Mouse (Mus musculus) midbrain, embryonic 11.5 days (tissue): ENCODE data around the gene Pdik1l. TPM values are rescaled to one million over a fixed set of nuclear protein-coding genes. Genes with fewer than 3 reads are reported as not detected.

Experiments used
- ATAC-seq: fragments of 200-750 bp; cut with Nextera tagmentation; 2 replicates; pipeline ENCODE4 v1.8.0; 2017; ENCODE audit warnings: moderate TSS enrichment, moderate library complexity; ENCODE audit not compliant: low FRiP score
- DNase-seq: peaks from one replicate; pipeline ENCODE4 v3.0.0; 2015; ENCODE audit warnings: low spot score; ENCODE audit errors: missing footprints
- H3K27ac ChIP-seq: fragments of 300-500 bp; sonication (generic); 2 replicates; pipeline ENCODE4 v1.5.1; 2014; ENCODE audit warnings: low read depth, low read length
- H3K27me3 ChIP-seq: fragments of 300-500 bp; sonication (generic); 2 replicates; pipeline ENCODE4 v1.6.1; 2014; ENCODE audit warnings: mild to moderate bottlenecking, low read length, moderate library complexity, mixed read lengths; ENCODE audit not compliant: control insufficient read depth, insufficient read depth
- H3K36me3 ChIP-seq: fragments of 300-500 bp; sonication (generic); 2 replicates; pipeline ENCODE4 v1.6.1; 2014; ENCODE audit warnings: mild to moderate bottlenecking, low read length, moderate library complexity, mixed read lengths; ENCODE audit not compliant: control insufficient read depth, insufficient read depth
- H3K4me1 ChIP-seq: fragments of 300-500 bp; sonication (generic); 2 replicates; pipeline ENCODE4 v1.6.1; 2014; ENCODE audit warnings: low read length; ENCODE audit not compliant: control insufficient read depth, insufficient read depth
- H3K4me2 ChIP-seq: fragments of 300-500 bp; sonication (generic); 2 replicates; pipeline ENCODE4 v1.6.1; 2014; ENCODE audit warnings: mild to moderate bottlenecking, moderate library complexity
- H3K4me3 ChIP-seq: fragments of 300-500 bp; sonication (generic); 2 replicates; pipeline ENCODE4 v1.5.1; 2014; ENCODE audit warnings: low read depth, low read length
- H3K9ac ChIP-seq: fragments of 300-500 bp; sonication (generic); 2 replicates; pipeline ENCODE4 v1.6.1; 2014; ENCODE audit warnings: low read length
- H3K9me3 ChIP-seq: fragments of 300-500 bp; sonication (generic); 2 replicates; pipeline ENCODE4 v1.6.1; 2016; ENCODE audit warnings: low read length; ENCODE audit not compliant: control insufficient read depth
- WGBS: fragments of 180-500 bp; shearing (Covaris S2); extraction: QIAGEN DNeasy Blood & Tissue Kit; methylation state at CpG from one replicate; pipeline ENCODE4 v1.1.7; 2014; 5-methylcytosine and 5-hydroxymethylcytosine counted together
- polyA plus RNA-seq: library from polyadenylated mRNA; unstranded; fragments of >200 nt; fragmentation: Nextera tagmentation; extraction: Ambion mirVana; gene quantifications from 2 replicates; pipeline ENCODE4 v1.2.1, GENCODE M21; 2014

Pdik1l gene
- polyA plus RNA-seq, 1 experiment from 2014 or later, result 24.5 TPM

DNA sequence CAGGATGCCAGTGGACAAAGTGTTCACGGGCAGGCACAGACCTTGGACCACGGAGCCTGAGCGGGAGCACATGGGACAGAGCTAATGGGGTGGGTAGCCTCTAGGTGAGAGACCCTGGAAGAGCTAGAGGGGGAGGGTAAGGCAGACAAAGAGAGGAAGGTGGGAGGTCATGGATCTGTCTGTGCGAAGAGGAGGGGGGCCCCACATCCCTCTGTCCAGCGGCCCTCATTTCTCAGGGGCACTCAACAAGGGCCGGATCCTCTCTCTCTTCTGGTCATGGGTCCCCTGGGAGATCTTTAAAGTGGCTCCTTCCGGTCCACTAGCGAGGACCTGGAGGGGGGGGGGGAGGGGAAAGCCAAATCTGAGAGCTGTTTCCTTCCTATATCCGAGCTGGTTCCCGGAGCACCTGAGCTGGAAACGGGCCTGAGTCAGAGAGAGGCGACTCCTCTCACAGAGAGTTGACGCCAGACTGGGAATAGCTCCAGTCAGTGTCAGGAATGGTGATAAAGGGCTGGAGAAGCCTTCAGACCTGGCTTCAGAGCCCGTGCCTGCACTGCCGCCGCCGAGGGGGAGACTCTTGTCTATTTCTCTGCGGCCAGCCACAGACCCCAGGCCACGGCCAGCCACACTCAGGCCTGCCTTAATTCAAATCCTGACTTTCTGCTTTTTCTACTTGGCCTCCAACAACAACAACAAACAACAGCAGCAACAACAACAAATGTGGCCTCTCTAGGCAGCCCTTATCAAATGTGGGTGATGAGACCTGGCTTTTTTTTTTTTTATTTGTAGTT is 31.1 kb downstream of the Pdik1l start:
- H3K27me3 ChIP-seq, result peaks cover 25% of the 10 kb centered on the region
- no peaks in the 10 kb centered on the region for H3K36me3 ChIP-seq
- peak overlapping the region; percentile 44; the same call in 1 of the 2 replicates for H3K9ac ChIP-seq
- WGBS, result 3% methylated on average over 19 of the region's 19 CpGs
- 0 out of 2 replicates have a peak, but pooled peaks have one; percentile 18 for ATAC-seq
- no peak overlapping the region for H3K4me3 ChIP-seq
- peaks cover 43% of the 10 kb centered on the region for H3K4me1 ChIP-seq
- no peaks in the 10 kb centered on the region for H3K9me3 ChIP-seq
- H3K27ac ChIP-seq, result no peak overlapping the region
- H3K4me2 ChIP-seq, result peak overlapping the region; percentile 17
- peak; percentile 92 for DNase-seq

DNA sequence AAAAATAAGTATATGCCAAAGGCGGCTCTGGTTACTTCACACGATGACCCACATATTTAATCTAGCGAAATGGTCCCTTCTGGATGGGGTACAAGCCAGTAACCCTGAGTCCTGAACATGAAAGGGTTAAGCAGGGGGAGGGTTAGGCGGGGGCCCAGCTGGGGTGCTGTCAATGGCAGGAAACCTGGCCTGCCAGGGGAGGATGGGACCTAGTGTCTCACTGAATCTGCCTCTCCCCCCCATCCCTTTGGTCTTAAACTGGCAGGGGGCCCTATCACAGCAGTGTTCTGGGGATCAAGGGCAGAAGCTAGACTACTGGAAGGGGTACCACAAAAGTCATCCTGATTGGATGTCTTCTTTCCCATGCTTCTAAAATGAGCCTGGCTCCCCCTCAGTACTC is 31.8 kb downstream of the Pdik1l start:
- no peak for ATAC-seq
- H3K27ac ChIP-seq, result no peak overlapping the region
- H3K36me3 ChIP-seq, result no peaks in the 10 kb centered on the region
- H3K4me1 ChIP-seq, result peaks cover 50% of the 10 kb centered on the region
- peaks cover 33% of the 10 kb centered on the region for H3K27me3 ChIP-seq
- peak overlapping the region; percentile 17; the same call in 1 of the 2 replicates for H3K4me2 ChIP-seq
- H3K4me3 ChIP-seq, result no peak overlapping the region
- peak; percentile 89 for DNase-seq
- H3K9me3 ChIP-seq, result no peaks in the 10 kb centered on the region
- no peak overlapping the region for H3K9ac ChIP-seq
- 12% methylated on average over 4 of the region's 4 CpGs for WGBS

DNA sequence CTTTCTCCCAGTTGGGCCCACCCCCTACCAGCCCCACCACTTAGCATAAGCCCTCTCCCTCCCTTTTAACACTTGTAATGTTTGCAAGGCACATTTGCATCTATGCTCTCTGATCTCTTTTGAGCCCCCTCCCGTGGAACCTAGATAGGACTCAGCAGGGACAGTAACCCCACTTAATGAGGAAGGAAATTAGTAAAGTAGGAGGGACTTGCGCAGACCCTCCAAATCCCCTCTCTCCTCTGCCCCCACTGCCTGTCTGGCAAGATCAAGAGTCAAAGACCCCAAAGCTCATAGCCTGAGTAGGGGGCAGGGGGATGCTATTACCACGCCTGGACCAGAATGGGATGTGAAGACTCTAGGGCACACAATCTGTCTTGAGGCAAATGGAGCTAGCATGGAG is 32.9 kb downstream of the Pdik1l start:
- Histone ChIP-seq H3K9me3 (no peaks in the 10 kb centered on the region), H3K4me2 (no peak overlapping the region), H3K4me3 (no peak overlapping the region), H3K36me3 (no peaks in the 10 kb centered on the region), H3K27me3 (peaks cover 43% of the 10 kb centered on the region), H3K4me1 (peaks cover 60% of the 10 kb centered on the region), H3K9ac (no peak overlapping the region), H3K27ac (no peak overlapping the region)
- DNase-seq (peak; percentile 81), ATAC-seq (no peak)
- 3% methylated on average over 3 of the region's 3 CpGs for WGBS

DNA sequence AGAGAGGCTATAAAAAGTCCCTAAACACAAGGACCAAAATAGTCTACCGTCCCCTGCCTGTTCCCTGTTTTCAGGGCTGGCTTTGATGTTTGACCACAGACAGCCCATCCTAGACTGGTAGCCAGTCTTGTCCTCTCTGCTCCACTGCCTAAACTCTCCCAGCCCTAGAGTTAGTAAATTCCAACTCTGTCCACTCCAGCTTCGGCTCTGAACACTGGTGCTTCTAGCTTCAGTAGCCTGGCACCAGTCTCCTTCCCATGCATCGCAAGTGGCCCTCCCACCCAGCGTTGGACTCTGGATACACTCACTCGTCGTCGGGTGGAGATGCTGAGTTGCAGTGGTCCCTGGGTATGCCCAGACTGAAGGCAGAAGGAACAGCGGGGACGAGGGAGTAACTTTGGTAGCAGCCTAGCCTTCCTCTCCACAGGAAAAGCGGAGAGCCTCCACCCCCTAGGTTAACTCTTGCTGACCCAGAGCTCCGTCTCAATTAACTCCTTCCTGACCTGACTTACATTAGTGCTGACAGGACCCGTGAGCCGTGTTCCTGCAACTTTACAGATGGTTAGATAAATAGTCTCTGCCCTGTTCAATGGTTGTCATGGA is 33.9 kb downstream of the Pdik1l start, which contains the start of gene Grrp1:
Grrp1 (minus strand) TSS at position 385 of the 603 bp plus-strand sequence.
- Histone ChIP-seq H3K27me3 (peaks cover 49% of the 10 kb centered on the region), H3K27ac (no peak within 1 kb of the TSS), H3K4me2 (peak within 1 kb of the TSS; percentile 28; the same call in 1 of the 2 replicates), H3K9ac (no peak within 1 kb of the TSS), H3K4me3 (peak within 1 kb of the TSS; percentile 9; the same call in 1 of the 2 replicates), H3K36me3 (no peaks in the 10 kb centered on the region), H3K4me1 (peaks cover 62% of the 10 kb centered on the region), H3K9me3 (no peaks in the 10 kb centered on the region)
- WGBS, result under 1% methylated on average over 13 of the region's 13 CpGs
- ATAC-seq (no peak), DNase-seq (peak; percentile 95)

DNA sequence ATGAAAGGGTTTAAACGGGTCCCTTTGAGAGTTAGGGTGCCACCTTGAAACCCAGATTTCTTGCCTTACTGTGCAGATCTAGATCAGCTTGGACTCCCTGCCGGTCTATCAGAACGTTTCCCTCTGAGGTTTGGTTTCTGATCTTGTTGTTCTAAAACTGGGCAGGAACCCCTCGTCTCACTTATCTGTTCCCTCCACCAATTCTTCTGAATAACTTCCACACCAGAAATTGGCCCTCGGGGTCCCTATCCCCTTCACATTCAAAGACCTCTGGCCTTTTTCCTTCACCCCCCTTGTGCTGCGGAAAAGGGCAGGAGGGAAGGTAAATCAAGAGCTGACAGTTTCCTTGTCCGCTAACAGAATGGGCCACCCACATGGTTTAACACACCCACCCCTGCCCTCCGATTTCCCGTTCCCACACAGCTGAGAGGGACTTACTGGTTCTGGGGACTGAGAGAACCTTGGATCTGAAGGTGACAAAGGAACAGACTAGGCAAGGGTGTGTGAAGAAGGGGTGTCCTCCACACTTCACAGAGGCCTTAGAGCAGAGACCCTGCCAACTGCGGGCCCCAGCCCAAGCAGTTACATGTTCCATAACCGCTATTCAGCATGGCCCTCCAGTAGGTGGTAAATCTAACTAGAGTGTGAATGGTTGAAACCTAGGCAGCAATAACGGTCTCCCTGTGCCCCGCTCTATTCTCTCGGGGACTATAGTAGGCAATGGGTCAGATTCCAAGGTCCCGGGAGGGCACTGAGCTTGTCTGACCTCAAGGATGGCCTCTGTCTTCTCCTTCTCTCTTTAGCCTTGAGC is 34.6 kb downstream of the Pdik1l start:
- no peaks in the 10 kb centered on the region for H3K36me3 ChIP-seq
- H3K4me2 ChIP-seq, result peak overlapping the region; percentile 6; the same call in 1 of the 2 replicates
- H3K9ac ChIP-seq, result no peak overlapping the region
- WGBS, result 4% methylated on average over 15 of the region's 15 CpGs
- peaks cover 62% of the 10 kb centered on the region for H3K4me1 ChIP-seq
- no peaks in the 10 kb centered on the region for H3K9me3 ChIP-seq
- H3K27me3 ChIP-seq, result peaks cover 55% of the 10 kb centered on the region
- H3K4me3 ChIP-seq, result no peak overlapping the region; the same call in 1 of the 2 replicates
- no peak for ATAC-seq
- no peak overlapping the region for H3K27ac ChIP-seq
- peak; percentile 91 for DNase-seq

DNA sequence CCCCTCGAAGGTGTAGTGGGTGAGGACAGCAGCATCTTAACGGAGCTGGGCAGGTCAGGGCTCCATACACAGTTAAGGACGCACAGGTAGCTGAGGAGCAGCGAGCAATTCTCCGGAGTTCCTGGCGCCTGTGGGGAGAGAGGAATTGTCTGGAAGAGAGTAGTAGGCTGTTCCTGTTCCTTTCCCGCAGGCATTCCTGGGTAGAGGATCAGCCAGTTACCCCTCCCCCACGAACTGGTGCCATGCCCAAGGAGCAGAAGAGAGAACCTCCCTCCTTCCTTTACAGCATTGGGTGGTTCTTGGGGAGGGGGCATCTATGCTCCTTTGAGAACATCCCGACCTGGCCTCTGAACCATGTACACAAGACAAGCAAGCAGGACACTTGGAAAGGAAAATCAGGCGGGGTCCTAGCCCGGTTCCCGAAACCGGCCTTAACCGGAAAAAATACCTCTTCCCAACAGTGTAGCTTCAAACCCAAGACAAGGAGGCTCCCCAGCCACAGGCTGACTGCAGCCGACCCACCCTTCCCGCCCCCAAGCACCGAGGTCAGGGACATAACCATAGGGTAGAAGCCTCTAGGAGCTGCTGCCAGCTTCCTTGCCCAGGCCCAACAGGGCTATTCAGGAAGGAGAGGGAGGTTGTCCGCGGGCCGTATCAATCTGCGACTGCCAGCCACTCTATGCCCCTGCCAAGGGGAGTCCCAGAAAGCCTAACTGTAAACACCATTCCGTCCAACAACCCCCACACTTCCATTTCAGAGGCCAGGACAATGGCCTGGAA is 35.4 kb downstream of the Pdik1l start:
- Histone ChIP-seq H3K4me2 (peak overlapping the region; percentile 78), H3K27ac (no peak overlapping the region), H3K9me3 (no peaks in the 10 kb centered on the region), H3K9ac (no peak overlapping the region; the same call in 1 of the 2 replicates), H3K36me3 (no peaks in the 10 kb centered on the region), H3K27me3 (peaks cover 55% of the 10 kb centered on the region), H3K4me3 (peak overlapping the region; percentile 44; the same call in 1 of the 2 replicates), H3K4me1 (peaks cover 55% of the 10 kb centered on the region)
- peak; percentile 94 for DNase-seq
- ATAC-seq, result no peak
- 4% methylated on average over 22 of the region's 22 CpGs for WGBS

DNA sequence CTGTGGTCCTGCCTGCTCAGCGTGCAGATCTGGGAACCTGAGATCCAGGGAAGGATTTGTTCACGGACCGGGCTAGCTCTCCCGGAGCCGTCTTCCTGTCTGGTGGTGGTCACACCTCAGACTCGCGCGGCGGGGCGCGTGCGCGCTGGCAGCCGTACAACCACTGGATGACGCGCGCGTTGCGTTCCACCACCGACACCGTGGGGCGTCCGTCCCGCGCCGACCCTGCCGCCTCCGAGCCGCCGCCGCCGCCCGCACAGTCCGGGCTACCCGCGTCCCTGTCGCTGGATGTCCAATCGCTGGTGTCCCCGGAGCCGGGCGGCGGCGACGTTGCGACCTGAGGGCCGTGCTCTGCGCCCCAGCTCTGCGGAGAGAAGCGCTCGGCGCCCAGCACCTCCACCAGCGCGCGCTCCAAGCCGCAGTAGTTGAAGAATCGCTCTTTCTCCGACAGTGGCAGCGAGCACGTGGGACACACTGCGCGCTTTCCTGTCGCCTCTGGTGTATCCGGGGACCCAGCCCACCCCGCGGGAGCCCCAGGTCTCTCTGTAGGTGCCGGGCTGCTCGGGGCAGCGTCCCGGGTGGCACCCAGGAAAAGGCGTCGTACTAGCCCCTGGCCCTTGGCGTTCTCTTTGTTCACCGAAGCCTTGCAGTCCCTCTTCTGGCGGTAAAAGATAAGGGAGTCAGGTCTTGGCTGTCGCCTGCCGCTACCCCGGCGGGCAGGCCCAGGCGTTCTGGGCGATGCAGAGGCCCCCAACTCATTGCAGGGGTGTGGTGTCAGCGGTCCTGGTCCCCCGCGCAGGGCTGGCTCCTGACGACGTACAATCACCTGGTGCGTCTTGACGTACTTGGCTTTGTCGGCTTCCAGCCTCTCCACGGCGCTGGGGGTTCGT is 36.2 kb downstream of the Pdik1l start:
- under 1% methylated on average over 91 of the region's 91 CpGs for WGBS
- Histone ChIP-seq H3K9ac (peak overlapping the region; percentile 65), H3K4me1 (peaks cover 47% of the 10 kb centered on the region), H3K9me3 (no peaks in the 10 kb centered on the region), H3K27me3 (peaks cover 55% of the 10 kb centered on the region), H3K36me3 (no peaks in the 10 kb centered on the region), H3K27ac (no peak overlapping the region; the same call in 1 of the 2 replicates), H3K4me2 (peak overlapping the region; percentile 78), H3K4me3 (peak overlapping the region; percentile 44)
- ATAC-seq (peak; percentile 7; the same call in 1 of the 2 replicates), DNase-seq (peak; percentile 96)
